Mouse (Mus musculus): ENCODE measurements around the gene Pex14. TPM values are rescaled to one million over a fixed set of nuclear protein-coding genes. Genes with fewer than 3 reads are reported as not detected.
A peak's percentile ranks its signal among the peaks of the same experiment; 100 is the strongest.

Gene Pex14
- polyA plus RNA-seq, 1 experiment: 19.7 TPM

- no peak for TF ChIP-seq POLR2A (IDR thresholded peaks at IDR 0.05; ENCODE audit: borderline replicate concordance, low read depth, low read length)
- TF ChIP-seq CTCF (IDR thresholded peaks at IDR 0.05; ENCODE audit: low read depth, low read length): no peak
- H3K4me3 ChIP-seq (ENCODE audit: insufficient read depth, low read length): no peak overlapping the region
- H3K4me1 ChIP-seq (ENCODE audit: control insufficient read depth, insufficient read depth, low read length): peaks cover 16% of the 10 kb centered on the region
- no peak overlapping the region for H3K27ac ChIP-seq (ENCODE audit: insufficient read depth, low read depth, low read length)
These were observed 21.4 kb downstream of the Pex14 start for GRCm38 (mm10) chr4:149078261-149078660.

DNA sequence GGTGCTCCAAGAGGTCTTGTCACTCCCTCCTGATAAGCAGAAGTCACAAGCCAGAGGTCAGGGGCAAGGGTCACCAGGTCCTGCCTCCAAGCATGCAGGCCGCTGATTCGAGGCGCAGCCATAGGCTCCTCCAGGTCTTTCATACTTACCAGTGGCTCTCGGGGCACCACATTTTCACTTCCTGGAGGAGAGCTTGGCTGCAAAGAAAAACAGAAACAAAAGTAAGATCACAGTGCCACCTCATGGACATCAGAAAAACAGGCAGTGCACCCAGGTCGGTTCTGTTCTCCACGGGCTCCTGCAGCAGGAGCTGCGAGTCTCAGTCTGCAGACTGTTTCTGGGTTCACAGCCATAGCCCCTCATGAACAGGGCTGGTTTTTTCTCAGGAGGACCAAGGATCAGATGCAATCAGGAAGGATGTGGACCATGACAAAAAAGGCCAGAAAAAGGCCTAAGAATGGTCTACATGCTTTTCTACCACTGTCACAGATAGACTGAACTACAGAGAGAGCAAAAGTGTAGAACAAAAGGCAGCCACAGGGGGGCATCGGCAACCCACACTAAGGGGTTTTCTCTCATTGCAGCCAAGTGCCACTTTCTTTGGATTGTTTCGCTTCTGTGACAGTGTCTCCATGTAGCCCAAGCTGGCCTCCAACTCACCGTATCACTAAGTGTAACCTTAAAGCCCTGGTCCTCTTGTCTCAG is 23.7 kb downstream of the Pex14 start:
- Histone ChIP-seq H3K4me3 (ENCODE audit: insufficient read depth, low read length) (no peak overlapping the region), H3K4me1 (ENCODE audit: control insufficient read depth, insufficient read depth, low read length) (peaks cover 16% of the 10 kb centered on the region), H3K27ac (ENCODE audit: insufficient read depth, low read depth, low read length) (no peak overlapping the region)
- TF ChIP-seq CTCF (IDR thresholded peaks at IDR 0.05; ENCODE audit: low read depth, low read length) (peak; percentile 58), POLR2A (IDR thresholded peaks at IDR 0.05; ENCODE audit: borderline replicate concordance, low read depth, low read length) (no peak)

- no peak for TF ChIP-seq CTCF (IDR thresholded peaks at IDR 0.05; ENCODE audit: low read depth, low read length)
- no peak for TF ChIP-seq POLR2A (IDR thresholded peaks at IDR 0.05; ENCODE audit: borderline replicate concordance, low read depth, low read length)
- Histone ChIP-seq H3K27ac (ENCODE audit: insufficient read depth, low read depth, low read length) (no peak overlapping the region), H3K4me3 (ENCODE audit: insufficient read depth, low read length) (no peak overlapping the region), H3K4me1 (ENCODE audit: control insufficient read depth, insufficient read depth, low read length) (peaks cover 16% of the 10 kb centered on the region)
These were observed 24.6 kb downstream of the Pex14 start for GRCm38 (mm10) chr4:149075073-149075472.

GRCm38 (mm10) chr4:149066672-149067551 is 32.8 kb downstream of the Pex14 start:
- TF ChIP-seq POLR2A (IDR thresholded peaks at IDR 0.05; ENCODE audit: borderline replicate concordance, low read depth, low read length) (no peak), CTCF (IDR thresholded peaks at IDR 0.05; ENCODE audit: low read depth, low read length) (no peak)
- no peak overlapping the region for H3K27ac ChIP-seq (ENCODE audit: insufficient read depth, low read depth, low read length)
- no peaks in the 10 kb centered on the region for H3K4me1 ChIP-seq (ENCODE audit: control insufficient read depth, insufficient read depth, low read length)
- H3K4me3 ChIP-seq (ENCODE audit: insufficient read depth, low read length): no peak overlapping the region

DNA sequence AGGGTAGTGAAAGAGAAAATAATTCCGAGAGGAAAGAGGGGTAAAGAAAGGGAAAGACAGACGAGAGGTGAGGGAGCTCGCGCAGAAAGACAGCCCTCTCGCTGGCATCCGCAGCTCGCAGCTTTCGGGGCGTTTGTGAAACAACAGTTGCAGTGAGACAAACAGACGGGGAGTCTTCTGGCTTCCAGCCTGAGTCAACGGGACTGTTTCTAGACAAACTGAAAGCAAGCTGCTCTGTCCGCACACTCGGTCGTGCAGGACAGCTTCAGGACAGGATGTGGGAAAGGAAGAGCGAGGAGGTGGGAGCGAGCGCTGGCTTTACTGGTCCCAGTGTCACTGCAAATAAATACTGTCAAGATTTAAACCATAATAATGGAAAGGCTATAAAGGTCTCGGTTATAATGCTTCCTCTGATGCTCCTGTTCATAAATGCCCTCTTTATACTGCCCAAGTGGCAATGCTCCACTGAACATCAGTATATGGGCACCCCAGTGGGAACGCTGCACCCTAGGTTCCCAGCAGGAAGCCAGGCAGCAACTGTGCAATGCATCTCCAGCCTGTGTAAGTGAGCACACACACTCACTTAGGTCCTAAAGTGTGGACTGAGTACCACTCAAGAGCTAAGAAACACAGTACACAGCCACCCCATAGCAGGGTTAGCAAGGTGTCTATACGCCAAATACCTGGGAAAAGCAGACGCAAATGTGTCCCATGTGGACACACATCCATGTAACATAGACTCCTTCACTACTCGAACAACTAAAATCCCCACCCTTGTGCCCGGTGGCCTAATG is 35.4 kb downstream of the Pex14 start:
- Histone ChIP-seq H3K4me3 (ENCODE audit: insufficient read depth, low read length) (no peak overlapping the region), H3K4me1 (ENCODE audit: control insufficient read depth, insufficient read depth, low read length) (no peaks in the 10 kb centered on the region), H3K27ac (ENCODE audit: insufficient read depth, low read depth, low read length) (no peak overlapping the region)
- TF ChIP-seq POLR2A (IDR thresholded peaks at IDR 0.05; ENCODE audit: borderline replicate concordance, low read depth, low read length): no peak
- no peak for TF ChIP-seq CTCF (IDR thresholded peaks at IDR 0.05; ENCODE audit: low read depth, low read length)

DNA sequence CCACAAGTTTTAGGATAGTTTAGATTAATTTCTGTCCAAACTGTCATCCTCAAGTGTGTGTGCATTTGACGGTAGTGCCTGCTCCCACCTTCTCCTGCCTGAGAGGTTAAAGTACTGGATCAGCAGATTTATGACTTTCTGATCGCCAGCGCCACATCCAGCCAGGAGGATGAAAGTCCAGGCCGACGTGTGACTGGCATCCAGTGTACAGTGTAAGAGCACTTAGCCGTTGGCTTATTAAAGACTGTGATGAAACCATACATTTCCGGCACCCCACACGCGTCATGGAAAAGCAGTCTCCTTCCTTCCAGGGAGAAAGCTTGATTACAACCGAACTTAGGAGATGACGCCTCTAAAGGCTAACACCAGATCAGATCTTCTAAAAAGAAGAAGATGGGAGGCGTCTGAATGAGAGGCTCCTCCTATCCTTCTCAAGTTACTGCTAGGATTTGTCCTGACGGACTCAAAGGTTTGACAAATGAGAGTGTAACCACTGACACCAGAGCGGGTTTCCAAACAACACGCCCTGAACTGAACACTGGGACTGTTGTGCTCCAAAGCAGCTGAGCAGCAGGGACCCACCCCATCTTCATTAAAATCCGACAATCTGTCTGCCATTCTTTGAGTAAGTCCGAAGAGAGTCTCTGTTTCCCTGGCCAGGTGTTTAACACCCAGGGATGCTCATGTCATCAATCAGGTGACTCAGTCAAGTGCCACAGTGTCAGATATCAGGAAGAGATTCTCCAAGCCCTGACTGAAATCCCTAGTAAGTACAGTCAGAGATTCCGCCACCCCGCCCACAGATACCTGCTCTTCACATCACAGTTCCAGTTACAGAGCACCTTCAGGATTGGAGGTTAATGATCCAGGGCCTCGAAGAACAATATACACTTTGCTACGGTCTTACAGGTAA is 37.0 kb downstream of the Pex14 start:
- Histone ChIP-seq H3K27ac (ENCODE audit: insufficient read depth, low read depth, low read length) (no peak overlapping the region), H3K4me1 (ENCODE audit: control insufficient read depth, insufficient read depth, low read length) (no peaks in the 10 kb centered on the region), H3K4me3 (ENCODE audit: insufficient read depth, low read length) (no peak overlapping the region)
- TF ChIP-seq CTCF (IDR thresholded peaks at IDR 0.05; ENCODE audit: low read depth, low read length) (no peak), POLR2A (IDR thresholded peaks at IDR 0.05; ENCODE audit: borderline replicate concordance, low read depth, low read length) (no peak)

- H3K27ac ChIP-seq (ENCODE audit: insufficient read depth, low read depth, low read length): no peak overlapping the region
- no peak overlapping the region for H3K4me3 ChIP-seq (ENCODE audit: insufficient read depth, low read length)
- H3K4me1 ChIP-seq (ENCODE audit: control insufficient read depth, insufficient read depth, low read length): peaks cover 13% of the 10 kb centered on the region
- TF ChIP-seq CTCF (IDR thresholded peaks at IDR 0.05; ENCODE audit: low read depth, low read length): no peak
- TF ChIP-seq POLR2A (IDR thresholded peaks at IDR 0.05; ENCODE audit: borderline replicate concordance, low read depth, low read length): no peak
These were observed 38.3 kb downstream of the Pex14 start for GRCm38 (mm10) chr4:149061432-149061718.

DNA sequence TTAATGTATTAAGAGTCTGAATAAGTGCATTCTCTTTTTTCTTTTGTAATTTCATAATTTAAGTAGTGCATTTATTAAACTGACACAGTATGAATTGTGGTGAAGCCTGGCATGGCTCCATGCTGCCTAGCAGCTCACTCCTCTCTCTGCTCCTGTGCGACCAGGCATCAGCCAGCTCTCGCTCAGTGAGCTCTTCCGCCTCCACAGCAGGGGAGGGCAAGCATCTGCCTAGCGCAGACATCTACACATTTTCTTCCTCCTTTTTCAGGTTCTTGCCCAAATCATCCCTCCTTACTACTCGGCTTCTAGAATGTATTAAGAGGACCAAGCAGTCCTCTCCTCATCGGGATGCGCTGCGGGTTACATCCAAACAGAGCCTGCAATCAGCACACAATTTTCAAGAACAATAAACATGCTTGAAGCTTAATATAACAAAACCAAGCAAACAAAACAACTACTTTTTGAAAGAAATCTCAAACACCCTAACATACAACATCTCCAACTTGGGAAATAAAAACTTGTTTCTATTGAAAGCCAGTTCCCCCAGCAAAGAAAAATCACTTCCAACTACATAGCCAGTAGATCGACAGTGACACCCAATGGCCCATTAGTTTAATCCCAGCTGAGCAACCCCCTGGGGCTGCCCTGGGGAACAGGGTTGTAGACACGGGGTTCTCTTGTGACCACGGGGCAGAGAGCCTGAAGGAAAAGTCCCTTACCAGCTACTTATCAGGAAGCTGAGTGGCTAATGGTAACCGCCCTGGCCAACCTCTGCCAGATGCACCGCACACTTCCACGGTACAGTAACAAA is 38.9 kb downstream of the Pex14 start:
- Histone ChIP-seq H3K4me3 (ENCODE audit: insufficient read depth, low read length) (no peak overlapping the region), H3K27ac (ENCODE audit: insufficient read depth, low read depth, low read length) (no peak overlapping the region), H3K4me1 (ENCODE audit: control insufficient read depth, insufficient read depth, low read length) (peaks cover 15% of the 10 kb centered on the region)
- TF ChIP-seq POLR2A (IDR thresholded peaks at IDR 0.05; ENCODE audit: borderline replicate concordance, low read depth, low read length): no peak
- TF ChIP-seq CTCF (IDR thresholded peaks at IDR 0.05; ENCODE audit: low read depth, low read length): no peak
